Mouse (Mus musculus): ENCODE data around the gene Tap2. TPM values are rescaled to one million over a fixed set of nuclear protein-coding genes. Genes with fewer than 3 reads are reported as not detected.

Tap2 gene
- polyA plus RNA-seq, 1 experiment = 10.1 TPM

GRCm38 (mm10) chr17:34194723-34195122, 8.6 kb upstream of the Tap2 start:
- no peak for DNase-seq (ENCODE audit: extremely low spot score in 1 of 2, low spot score in 1 of 2)

DNA sequence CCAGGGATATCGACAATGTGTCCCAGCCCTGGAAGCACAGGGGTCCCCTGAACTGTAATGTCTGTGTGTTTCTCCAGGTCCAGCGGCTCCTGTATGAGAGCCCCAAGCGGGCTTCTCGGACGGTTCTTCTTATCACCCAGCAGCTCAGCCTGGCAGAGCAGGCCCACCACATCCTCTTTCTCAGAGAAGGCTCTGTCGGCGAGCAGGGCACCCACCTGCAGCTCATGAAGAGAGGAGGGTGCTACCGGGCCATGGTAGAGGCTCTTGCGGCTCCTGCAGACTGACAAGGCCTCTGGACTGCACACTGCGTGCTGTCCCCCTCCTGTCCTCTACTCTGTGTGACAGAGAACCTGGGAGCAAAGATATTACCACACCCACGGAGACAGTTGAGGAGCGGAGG, 6.8 kb upstream of the Tap2 start:
- no peak for DNase-seq (ENCODE audit: extremely low spot score in 1 of 2, low spot score in 1 of 2)

DNA sequence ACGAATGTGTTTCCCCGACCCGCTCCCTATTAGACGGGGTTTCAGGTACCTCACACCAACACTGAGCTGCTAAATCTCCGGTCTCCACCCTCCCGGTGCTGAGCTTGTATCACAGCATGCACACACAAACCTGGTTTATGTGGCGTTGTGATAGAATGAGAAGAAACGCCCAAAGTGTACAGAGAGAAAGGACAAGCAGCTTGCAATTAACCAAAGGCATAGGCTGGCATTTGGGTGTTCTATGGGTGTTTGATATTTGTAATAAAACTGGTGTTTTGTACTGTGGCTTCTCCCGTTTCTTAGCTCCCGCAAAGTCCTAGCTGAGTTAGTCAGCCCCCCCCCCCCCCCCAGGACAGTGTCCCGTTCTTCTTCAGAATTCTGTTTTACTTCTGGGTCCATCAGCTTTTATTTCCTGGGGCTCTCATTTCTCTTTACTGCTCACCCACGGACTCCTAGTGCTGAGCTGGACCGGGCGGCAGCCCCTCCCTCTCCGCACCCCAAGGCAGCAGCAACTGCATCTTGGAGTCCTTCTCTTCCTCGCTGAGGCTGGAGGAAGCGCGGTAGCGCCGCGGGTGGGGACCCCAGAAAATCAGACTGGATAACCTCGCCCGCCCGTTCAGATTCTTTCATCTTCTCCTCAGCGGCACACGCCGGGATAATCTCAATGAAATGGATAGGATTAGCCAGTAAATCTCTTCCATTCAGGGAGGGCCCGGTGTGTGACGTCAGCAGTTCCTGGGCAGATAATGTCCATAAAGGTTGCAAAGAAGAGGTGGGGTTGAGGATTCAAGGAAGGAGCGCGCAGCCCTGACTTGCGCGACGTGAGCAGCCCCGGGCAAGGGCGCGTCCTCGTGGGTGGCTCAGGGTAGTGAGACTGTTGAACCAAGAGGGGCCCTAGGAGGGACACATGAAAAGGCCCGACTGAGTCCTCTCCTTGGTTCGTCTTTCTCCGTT, 6.1 kb upstream of the Tap2 start, which contains the start of gene Psmb8:
Gene Psmb8, plus strand, starts transcription at position 781 of the 954 bp plus-strand sequence.
- peak; percentile 78 to 91 for DNase-seq (ENCODE audit: extremely low spot score in 1 of 2, low spot score in 1 of 2)

- DNase-seq (ENCODE audit: extremely low spot score in 1 of 2, low spot score in 1 of 2) = no peak
Measured at GRCm38 (mm10) chr17:34197904-34198520, 5.3 kb upstream of the Tap2 start.

GRCm38 (mm10) chr17:34198521-34198912, 4.8 kb upstream of the Tap2 start:
- DNase-seq (ENCODE audit: extremely low spot score in 1 of 2, low spot score in 1 of 2) = no peak

DNA sequence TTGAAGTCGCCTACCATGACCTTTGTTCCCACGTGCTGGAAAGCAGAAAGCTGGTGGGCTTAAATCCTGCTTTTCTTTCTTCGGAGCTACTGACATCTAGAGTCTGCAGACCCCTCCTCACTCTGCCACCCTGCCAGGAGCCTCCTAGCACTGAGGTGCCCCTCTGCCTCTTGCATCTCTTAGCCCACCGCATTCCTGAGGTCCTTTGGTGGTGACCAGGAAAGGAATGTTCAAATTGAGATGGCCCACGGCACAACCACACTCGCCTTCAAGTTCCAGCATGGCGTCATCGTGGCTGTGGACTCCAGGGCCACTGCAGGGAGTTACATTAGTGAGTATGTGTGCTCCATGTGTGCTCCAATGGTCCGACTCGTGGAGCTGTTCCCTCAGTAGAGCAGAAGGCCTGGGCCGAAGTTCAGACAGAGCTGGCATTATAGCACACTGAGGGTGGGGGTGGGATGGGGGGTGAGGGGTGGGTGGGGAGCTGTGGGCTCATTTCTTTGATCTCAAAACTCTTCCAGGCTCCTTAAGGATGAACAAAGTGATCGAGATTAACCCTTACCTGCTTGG, 4.2 kb upstream of the Tap2 start:
- DNase-seq (ENCODE audit: extremely low spot score in 1 of 2, low spot score in 1 of 2) = no peak

DNA sequence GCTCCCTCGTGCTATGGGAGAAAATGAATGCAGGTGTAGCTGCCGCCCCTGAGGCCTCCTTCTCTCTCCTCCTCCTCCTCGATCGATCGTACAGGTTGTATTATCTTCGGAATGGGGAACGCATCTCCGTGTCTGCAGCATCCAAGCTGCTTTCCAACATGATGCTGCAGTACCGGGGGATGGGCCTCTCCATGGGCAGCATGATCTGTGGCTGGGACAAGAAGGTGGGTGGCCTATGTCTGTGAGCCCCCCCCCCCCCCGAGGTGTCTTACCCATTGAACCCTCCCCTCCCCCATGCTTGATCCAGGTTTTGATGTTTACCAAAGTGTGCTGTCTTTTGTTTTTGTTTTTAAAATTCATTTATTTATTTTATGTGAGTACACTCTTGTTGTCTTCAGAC, 3.3 kb upstream of the Tap2 start:
- DNase-seq (ENCODE audit: extremely low spot score in 1 of 2, low spot score in 1 of 2) = no peak

GRCm38 (mm10) chr17:34200772-34201505, 2.4 kb upstream of the Tap2 start:
- no peak for DNase-seq (ENCODE audit: extremely low spot score in 1 of 2, low spot score in 1 of 2)

DNA sequence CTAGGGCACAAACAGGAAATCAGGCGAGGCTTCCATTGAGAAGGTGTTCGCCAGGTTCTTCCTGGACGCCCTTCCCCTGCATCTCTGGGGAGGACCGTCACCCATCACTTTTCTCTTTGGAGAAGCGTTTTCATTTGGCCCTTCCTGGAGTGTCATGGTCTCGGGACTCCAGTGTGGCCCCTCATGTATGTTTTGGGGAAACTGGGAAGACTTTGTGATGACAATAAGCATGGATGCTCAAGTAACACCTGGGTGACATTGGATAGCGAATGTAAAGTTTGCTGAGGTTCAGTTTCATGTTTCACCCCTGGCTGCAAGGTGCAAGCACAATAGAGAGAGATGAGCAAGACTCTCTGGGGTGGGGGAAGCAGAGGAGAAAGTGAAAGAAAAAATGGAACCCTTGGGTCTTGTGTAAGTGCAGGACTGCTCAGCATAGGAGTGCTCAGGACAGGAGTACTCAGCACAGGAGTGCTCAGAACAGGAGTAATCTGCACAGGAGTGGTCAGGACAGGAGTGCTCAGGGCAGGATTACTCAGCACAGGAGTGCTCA, 1.7 kb upstream of the Tap2 start:
- no peak for DNase-seq (ENCODE audit: extremely low spot score in 1 of 2, low spot score in 1 of 2)

- DNase-seq (ENCODE audit: extremely low spot score in 1 of 2, low spot score in 1 of 2) = no peak
Measured at GRCm38 (mm10) chr17:34202760-34203442, 426 bp upstream of the Tap2 start.

DNA sequence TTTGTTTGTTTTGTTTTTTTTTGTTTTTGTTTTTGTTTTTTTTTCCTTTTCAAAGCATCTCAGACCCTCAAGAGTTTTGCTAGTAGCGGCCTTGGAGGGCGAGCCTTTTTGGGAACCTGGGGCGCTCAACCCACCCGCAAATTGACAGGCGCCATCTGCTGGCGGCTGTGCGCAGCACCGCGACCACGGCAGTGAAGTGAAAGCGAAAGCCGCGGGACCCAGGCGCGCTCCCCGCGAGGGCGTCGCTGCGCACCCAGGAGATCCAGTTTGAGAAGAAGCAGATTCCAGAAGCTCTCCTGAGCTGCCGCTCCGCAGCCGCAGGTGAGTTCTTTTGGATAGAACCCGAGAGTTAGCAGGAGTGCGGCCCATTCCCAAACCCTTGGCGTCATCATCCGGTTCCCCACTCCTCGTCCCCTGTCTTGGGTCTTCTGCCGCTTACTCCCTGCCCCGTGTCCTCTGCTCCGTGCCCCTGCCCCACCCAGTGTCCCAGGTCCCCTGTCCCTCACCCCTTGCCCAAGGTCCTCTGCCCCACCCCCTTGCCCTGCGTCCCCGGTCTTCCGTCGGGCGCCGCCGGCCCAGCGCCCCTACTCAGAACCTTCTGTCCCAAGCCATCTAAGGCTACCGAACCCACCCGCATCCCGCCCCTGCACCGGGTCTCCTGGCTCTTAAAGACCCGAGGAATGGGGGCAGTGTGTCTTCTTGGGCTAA, 1.1 kb downstream of the Tap2 start:
- peak in 1 of 2 experiments; percentile 92 for DNase-seq (ENCODE audit: extremely low spot score in 1 of 2, low spot score in 1 of 2)

DNA sequence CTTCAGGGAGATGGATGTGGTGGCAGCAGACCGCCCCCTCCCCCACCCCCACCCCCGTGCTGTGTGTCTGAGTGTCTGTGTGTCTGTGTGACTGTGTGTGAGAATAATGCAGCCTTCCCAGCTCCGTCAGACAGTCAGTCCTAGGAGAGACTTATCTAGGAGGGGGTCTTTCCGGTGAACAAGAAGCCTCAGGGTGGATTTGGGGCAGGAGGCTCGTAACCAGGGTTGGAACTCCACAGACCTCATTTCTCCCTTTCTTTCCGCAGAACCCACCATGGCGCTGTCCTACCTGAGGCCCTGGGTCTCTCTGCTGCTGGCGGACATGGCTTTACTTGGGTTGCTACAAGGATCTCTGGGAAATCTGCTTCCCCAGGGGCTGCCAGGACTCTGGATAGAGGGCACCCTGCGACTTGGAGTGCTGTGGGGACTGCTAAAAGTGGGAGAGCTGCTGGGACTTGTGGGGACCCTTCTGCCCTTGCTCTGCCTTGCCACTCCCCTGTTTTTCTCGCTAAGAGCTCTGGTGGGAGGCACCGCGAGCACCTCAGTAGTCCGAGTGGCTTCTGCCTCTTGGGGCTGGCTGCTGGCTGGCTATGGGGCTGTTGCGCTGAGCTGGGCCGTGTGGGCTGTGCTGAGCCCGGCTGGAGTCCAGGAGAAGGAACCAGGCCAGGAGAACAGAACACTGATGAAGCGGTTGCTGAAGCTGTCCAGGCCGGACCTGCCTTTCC, 1.9 kb downstream of the Tap2 start:
- DNase-seq (ENCODE audit: extremely low spot score in 1 of 2, low spot score in 1 of 2) = no peak

DNA sequence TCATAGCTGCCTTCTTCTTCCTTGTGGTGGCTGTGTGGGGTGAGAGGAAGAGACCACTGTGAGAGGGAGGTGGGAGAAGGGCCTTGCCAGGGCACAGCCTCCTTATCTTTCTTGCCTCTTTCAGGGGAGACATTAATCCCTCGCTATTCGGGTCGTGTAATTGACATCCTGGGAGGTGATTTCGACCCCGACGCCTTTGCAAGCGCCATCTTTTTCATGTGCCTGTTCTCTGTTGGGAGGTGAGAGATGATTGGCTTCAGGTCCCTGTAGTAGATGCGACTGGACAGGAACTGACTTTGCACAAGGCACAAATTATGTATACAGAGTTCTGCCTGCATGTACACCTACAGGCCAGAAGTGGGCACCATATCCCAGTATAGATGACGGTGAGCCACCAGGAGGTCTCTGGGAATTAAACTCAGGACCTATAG, 2.4 kb downstream of the Tap2 start:
- peak in 1 of 2 experiments; percentile 27 for DNase-seq (ENCODE audit: extremely low spot score in 1 of 2, low spot score in 1 of 2)

DNA sequence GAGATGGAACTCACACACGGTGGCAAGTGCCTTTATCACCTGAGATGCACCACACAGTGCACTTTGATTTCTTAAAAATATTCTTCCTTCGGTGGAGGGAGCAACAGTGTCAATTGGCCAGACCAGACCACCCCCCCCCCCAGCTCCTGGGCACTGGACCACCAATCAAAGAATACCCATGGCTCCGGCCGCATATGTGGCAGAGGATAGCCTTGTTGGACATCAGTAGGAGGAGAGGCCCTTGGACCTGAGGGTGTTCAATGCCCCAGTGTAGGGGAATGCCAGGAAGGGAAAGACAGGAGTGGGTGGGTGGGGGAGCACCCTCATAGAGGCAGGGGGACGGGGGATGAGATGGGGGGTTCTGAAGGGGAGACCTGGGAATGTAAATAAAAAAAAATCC, 3.4 kb downstream of the Tap2 start:
- no peak for DNase-seq (ENCODE audit: extremely low spot score in 1 of 2, low spot score in 1 of 2)

DNA sequence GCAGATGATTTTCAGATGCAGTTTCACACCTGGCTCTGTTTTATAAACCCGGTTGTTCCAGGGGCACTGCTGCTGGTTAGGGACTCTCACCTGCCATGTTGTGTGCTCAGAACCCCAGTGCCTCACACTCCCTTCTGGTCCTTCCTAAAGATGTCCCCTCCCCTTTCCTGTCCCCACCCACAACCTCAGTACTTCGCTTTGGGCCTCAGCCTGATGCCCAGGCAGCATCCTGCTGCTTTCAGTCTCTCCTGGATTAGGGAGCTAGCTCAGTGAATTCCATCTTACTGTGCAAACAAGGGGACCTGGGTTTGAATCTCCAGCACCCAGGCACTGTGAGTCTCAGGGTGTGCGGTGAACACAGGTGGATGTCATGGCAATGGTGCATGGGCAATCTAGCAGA, 4.1 kb downstream of the Tap2 start:
- no peak for DNase-seq (ENCODE audit: extremely low spot score in 1 of 2, low spot score in 1 of 2)

DNA sequence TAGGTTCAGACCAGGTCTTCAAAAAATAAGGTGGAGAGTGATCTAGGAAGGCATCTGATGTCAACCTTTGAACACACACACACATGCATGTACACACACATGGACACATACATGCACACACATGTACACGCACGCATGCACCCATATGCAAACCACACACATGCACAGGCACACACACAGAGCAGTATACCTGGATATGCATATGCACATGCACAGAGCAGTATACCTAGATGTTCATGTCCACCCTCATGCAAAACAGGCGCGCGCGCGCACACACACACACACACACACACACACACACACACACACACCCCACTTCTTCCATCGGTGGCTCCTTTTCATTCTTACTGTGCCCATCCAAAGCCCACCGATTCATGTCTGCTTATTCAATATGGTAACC, 4.5 kb downstream of the Tap2 start:
- DNase-seq (ENCODE audit: extremely low spot score in 1 of 2, low spot score in 1 of 2) = no peak

- DNase-seq (ENCODE audit: extremely low spot score in 1 of 2, low spot score in 1 of 2) = no peak
Measured at GRCm38 (mm10) chr17:34208421-34208820, 5.1 kb downstream of the Tap2 start.

DNA sequence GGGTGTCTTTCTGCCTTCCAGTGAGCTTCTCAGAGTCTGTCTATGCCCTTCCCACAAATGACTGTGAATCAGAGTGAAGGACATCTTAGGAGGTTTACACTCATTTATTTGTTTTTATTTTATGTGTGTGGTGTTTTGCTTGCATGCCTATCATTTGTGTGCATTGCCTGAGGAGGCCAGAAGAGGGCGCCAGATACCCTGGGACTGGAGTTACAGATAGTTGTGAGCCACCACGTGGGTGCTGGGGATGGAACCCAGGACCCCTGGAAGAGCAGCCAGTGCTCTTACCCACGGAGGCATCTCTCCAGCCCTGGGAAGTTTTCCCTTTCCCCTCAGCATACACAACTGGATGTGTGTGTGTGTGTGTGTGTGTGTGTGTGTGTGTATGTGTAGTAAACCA, 6.4 kb downstream of the Tap2 start:
- no peak for DNase-seq (ENCODE audit: extremely low spot score in 1 of 2, low spot score in 1 of 2)

GRCm38 (mm10) chr17:34210599-34210998, 7.3 kb downstream of the Tap2 start:
- DNase-seq (ENCODE audit: extremely low spot score in 1 of 2, low spot score in 1 of 2) = no peak

Data from frontal cortex, adult 2 months (tissue).